ENCODE assay signal across 14 mouse cellular contexts in the genomic region with DNA sequence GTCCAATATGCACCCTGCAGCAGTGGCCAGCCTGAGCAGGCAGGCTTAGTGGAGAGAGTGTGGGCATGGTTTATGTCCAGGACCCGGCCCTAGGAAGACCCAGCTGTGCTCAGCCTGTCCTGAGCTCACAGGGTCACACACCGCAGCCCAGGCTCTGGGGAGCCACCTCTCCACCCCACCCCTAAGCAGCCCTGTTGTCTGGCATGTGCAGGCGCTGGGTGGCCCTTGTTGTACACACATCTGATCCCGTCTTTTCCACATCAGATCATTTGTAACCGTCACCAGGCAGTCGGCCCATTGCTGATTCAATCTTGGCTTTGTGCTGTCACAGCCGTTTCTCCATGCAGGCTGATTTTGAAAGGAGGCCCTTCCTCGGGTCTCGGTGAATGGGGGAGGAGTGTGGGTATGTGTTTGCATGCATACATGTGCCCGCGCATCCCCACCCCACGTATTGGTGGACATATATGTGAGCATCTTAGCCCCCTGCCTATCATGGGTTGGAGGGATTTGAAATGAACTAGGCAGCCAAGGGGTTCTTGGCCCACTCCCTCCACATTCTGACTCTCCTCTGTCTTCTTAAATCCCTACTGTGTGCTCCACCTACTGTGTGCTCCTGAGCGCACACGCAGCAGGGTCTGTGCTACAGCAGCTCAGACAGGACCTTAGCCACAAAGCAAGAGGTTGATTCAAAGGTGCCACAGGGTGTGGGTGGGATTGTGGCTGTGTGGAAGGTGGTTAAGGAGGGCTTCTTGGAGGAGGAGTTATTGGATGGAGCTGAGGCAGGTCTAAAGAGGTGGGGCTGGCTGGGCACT. TPM values are rescaled to one million over a fixed set of nuclear protein-coding genes. Genes with fewer than 3 reads are reported as not detected.
DNase-seq lines count a peak whose midpoint lies in the region; ATAC-seq lines count a peak whose summit lies in the region.
"Had no signal": no experiment of that assay in that cellular context is flagged by ENCODE, and none has a peak within 500 bp of the region (broad histone marks: within the 10 kb centered on the region; RNA-seq: fewer than 3 reads in every experiment).

No protein-coding gene starts in this region.

- H3K27me3 ChIP-seq in intestine, embryonic 15.5 days (replicated peaks): no peaks in the 10 kb centered on the region
- H3K27me3 ChIP-seq in intestine, embryonic 16.5 days (replicated peaks; ENCODE audit: control insufficient read depth, insufficient read depth, low read length): no peaks in the 10 kb centered on the region
- H3K27me3 ChIP-seq in embryonic facial prominence, embryonic 10.5 days (replicated peaks; ENCODE audit: low read depth, poor library complexity, severe bottlenecking): no peaks in the 10 kb centered on the region; the same call in 1 of the 2 replicates
- H3K27me3 ChIP-seq in hindbrain, embryonic 13.5 days: 0 out of 2 replicates have a peak, but pooled peaks cover 5% of the 10 kb centered on the region
- H3K27me3 ChIP-seq in midbrain, embryonic 12.5 days: peaks cover 49% of the 10 kb centered on the region

- H3K4me1 ChIP-seq in intestine, embryonic 15.5 days (replicated peaks): peaks cover 59% of the 10 kb centered on the region
- peaks cover 58% of the 10 kb centered on the region for H3K4me1 ChIP-seq in intestine, embryonic 16.5 days (ENCODE audit: control insufficient read depth, insufficient read depth, low read length)
- H3K4me1 ChIP-seq in embryonic facial prominence, embryonic 10.5 days: peaks cover 86% of the 10 kb centered on the region
- H3K4me1 ChIP-seq in hindbrain, embryonic 13.5 days (replicated peaks): peaks cover 87% of the 10 kb centered on the region
- peaks cover 80% of the 10 kb centered on the region for H3K4me1 ChIP-seq in midbrain, embryonic 12.5 days
- H3K4me1 ChIP-seq: heart, embryonic 15.5 days had no signal

- no peak for ATAC-seq in intestine, embryonic 15.5 days
- no peak for ATAC-seq in intestine, embryonic 16.5 days
- ATAC-seq in hindbrain, embryonic 13.5 days (ENCODE audit: low FRiP score): peak; percentile 23; the same call in 1 of the 2 replicates
- peak; percentile 84 for ATAC-seq in midbrain, embryonic 12.5 days (ENCODE audit: low FRiP score, low read depth)
- ATAC-seq: activated CD4-positive, CD25-positive, alpha-beta regulatory T cell, adult 4 months had no signal

- H3K36me3 ChIP-seq in intestine, embryonic 15.5 days: no peaks in the 10 kb centered on the region
- no peaks in the 10 kb centered on the region for H3K36me3 ChIP-seq in intestine, embryonic 16.5 days (ENCODE audit: control insufficient read depth, insufficient read depth, low read length)
- peaks cover 7% of the 10 kb centered on the region for H3K36me3 ChIP-seq in embryonic facial prominence, embryonic 10.5 days (replicated peaks)
- no peaks in the 10 kb centered on the region for H3K36me3 ChIP-seq in hindbrain, embryonic 13.5 days
- H3K36me3 ChIP-seq in midbrain, embryonic 12.5 days: no peaks in the 10 kb centered on the region
- H3K36me3 ChIP-seq: heart, embryonic 15.5 days; limb, embryonic 13.5 days had no signal

- H3K4me2 ChIP-seq in intestine, embryonic 15.5 days (replicated peaks): no peak overlapping the region
- no peak overlapping the region for H3K4me2 ChIP-seq in intestine, embryonic 16.5 days (ENCODE audit: low read depth, low read length)
- H3K4me2 ChIP-seq in hindbrain, embryonic 13.5 days: no peak overlapping the region; the same call in 1 of the 2 replicates
- H3K4me2 ChIP-seq in midbrain, embryonic 12.5 days (replicated peaks): no peak overlapping the region
- H3K4me2 ChIP-seq: heart, embryonic 15.5 days; limb, embryonic 13.5 days had no signal

- no peak overlapping the region for H3K4me3 ChIP-seq in intestine, embryonic 15.5 days (replicated peaks)
- H3K4me3 ChIP-seq in intestine, embryonic 16.5 days (ENCODE audit: low read length): no peak overlapping the region
- H3K4me3 ChIP-seq in embryonic facial prominence, embryonic 10.5 days: 0 out of 2 replicates have a peak overlapping the region, but pooled peaks have one; percentile 13
- H3K4me3 ChIP-seq in hindbrain, embryonic 13.5 days: no peak overlapping the region
- no peak overlapping the region for H3K4me3 ChIP-seq in midbrain, embryonic 12.5 days
- H3K4me3 ChIP-seq: erythroblast, embryonic 14.5 days; heart, embryonic 15.5 days; limb, embryonic 13.5 days had no signal

- intact Hi-C loops in heart, postnatal 10 days (cut with DNase I): no loop called here
- intact Hi-C loops in heart, postnatal 25 days (cut with DNase I): no loop called here

- no peaks in the 10 kb centered on the region for H3K9me3 ChIP-seq in intestine, embryonic 15.5 days
- H3K9me3 ChIP-seq in intestine, embryonic 16.5 days (ENCODE audit: control insufficient read depth, low read length): no peaks in the 10 kb centered on the region
- no peaks in the 10 kb centered on the region for H3K9me3 ChIP-seq in embryonic facial prominence, embryonic 10.5 days
- H3K9me3 ChIP-seq in hindbrain, embryonic 13.5 days: no peaks in the 10 kb centered on the region
- H3K9me3 ChIP-seq in midbrain, embryonic 12.5 days: no peaks in the 10 kb centered on the region
- H3K9me3 ChIP-seq: heart, embryonic 15.5 days; limb, embryonic 13.5 days had no signal

- WGBS in intestine, embryonic 15.5 days: 57% methylated on average over 14 of the region's 14 CpGs
- WGBS in intestine, embryonic 16.5 days: 54% methylated on average over 14 of the region's 14 CpGs
- WGBS in embryonic facial prominence, embryonic 10.5 days: 48% methylated on average over 14 of the region's 14 CpGs
- WGBS in hindbrain, embryonic 13.5 days: 24% methylated on average over 14 of the region's 14 CpGs
- WGBS in midbrain, embryonic 12.5 days: 24% methylated on average over 14 of the region's 14 CpGs

- no peak overlapping the region for H3K9ac ChIP-seq in intestine, embryonic 15.5 days
- H3K9ac ChIP-seq in intestine, embryonic 16.5 days (ENCODE audit: low read depth, low read length): no peak overlapping the region
- peak overlapping the region; percentile 55 for H3K9ac ChIP-seq in hindbrain, embryonic 13.5 days
- no peak overlapping the region for H3K9ac ChIP-seq in midbrain, embryonic 12.5 days (replicated peaks)
- H3K9ac ChIP-seq: heart, embryonic 15.5 days; limb, embryonic 13.5 days had no signal

- 0 out of 2 replicates have a peak overlapping the region, but pooled peaks have one; percentile 17 for H3K27ac ChIP-seq in intestine, embryonic 15.5 days
- no peak overlapping the region for H3K27ac ChIP-seq in intestine, embryonic 16.5 days (ENCODE audit: low read length)
- H3K27ac ChIP-seq in embryonic facial prominence, embryonic 10.5 days (replicated peaks): peak overlapping the region; percentile 75
- peak overlapping the region; percentile 79 for H3K27ac ChIP-seq in hindbrain, embryonic 13.5 days
- H3K27ac ChIP-seq in midbrain, embryonic 12.5 days (replicated peaks): peak overlapping the region; percentile 77
- H3K27ac ChIP-seq: heart, embryonic 15.5 days; limb, embryonic 13.5 days had no signal

- DNase-seq in embryonic facial prominence, embryonic 10.5 days (ENCODE audit: low spot score): peak; percentile 11
- DNase-seq in heart, postnatal 10 days: no peak
- no peak for DNase-seq in thymus, postnatal 4 days
- no peak for DNase-seq in heart, postnatal 25 days (ENCODE audit: low spot score)
- DNase-seq: right cerebral cortex, postnatal 14 days; thymus, adult 18-20 months had no signal

RNA-seq across cellular contexts. Expression of a gene that starts 16.7 kb away (rescaled TPM):
- 5.1 and 6.2 TPM in 2 replicates for polyA plus RNA-seq in intestine, embryonic 15.5 days (2015; fragmentation: Nextera tagmentation; extraction: Ambion mirVana)
- 3.9 and 5.8 TPM in 2 replicates for polyA plus RNA-seq in intestine, embryonic 16.5 days (2015; fragmentation: Nextera tagmentation; extraction: Ambion mirVana)
- 2.3 and 3.8 TPM in 2 replicates for polyA plus RNA-seq in embryonic facial prominence, embryonic 10.5 days (2016; fragmentation: Nextera tagmentation; extraction: Ambion mirVana)
- polyA plus RNA-seq in hindbrain, embryonic 13.5 days (2015; fragmentation: Nextera tagmentation; extraction: Ambion mirVana): 5.8 and 6.4 TPM in 2 replicates
- 9.4 and 10.2 TPM in 2 replicates for polyA plus RNA-seq in midbrain, embryonic 12.5 days (2016; fragmentation: Nextera tagmentation; extraction: Ambion mirVana)
- total RNA-seq in heart, postnatal 10 days (2021): 1 to 10 TPM; 7.2 to 8.0 TPM
- 1 to 10 TPM; 2.4 to 4.2 TPM for total RNA-seq in heart, postnatal 25 days (2021)
- polyA plus RNA-seq: activated CD4-positive, CD25-positive, alpha-beta regulatory T cell, adult 4 months had no signal

Comparison
In these comparisons a context has a peak if more than half of its experiments do, and no peak if none do; other contexts are left out.
1. ATAC-seq: peak in hindbrain, embryonic 13.5 days (single experiment) and midbrain, embryonic 12.5 days (single experiment); none in intestine, embryonic 15.5 days (single experiment) and intestine, embryonic 16.5 days (single experiment).